In genomic region chr17:32268540-32268960, GRCm38 (mm10) we compare ENCODE assay signal across 11 mouse cellular contexts. TPM values are rescaled to one million over a fixed set of nuclear protein-coding genes. Genes with fewer than 3 reads are reported as not detected.
DNase-seq lines count a peak whose midpoint lies in the region; ATAC-seq and TF ChIP-seq lines count a peak whose summit lies in the region.
"Had no signal": no experiment of that assay in that cellular context is flagged by ENCODE, and none has a peak within 500 bp of the region (broad histone marks: within the 10 kb centered on the region; RNA-seq: fewer than 3 reads in every experiment).

No protein-coding gene starts in this region.

- no peak overlapping the region for H3K27ac ChIP-seq in kidney, adult 2 months (ENCODE audit: insufficient read depth, low read depth, low read length)
- H3K27ac ChIP-seq in kidney, embryonic 14.5 days (ENCODE audit: low read depth, low read length), result no peak overlapping the region
- H3K27ac ChIP-seq: kidney, embryonic 15.5 days; neural tube, embryonic 12.5 days had no signal

- no peak for ATAC-seq in kidney, embryonic 14.5 days (ENCODE audit: low FRiP score, low TSS enrichment)
- ATAC-seq in erythroblast, adult 5-6 weeks (replicated peaks; ENCODE audit: low FRiP score, poor library complexity, severe bottlenecking), result no peak

- H3K4me2 ChIP-seq in kidney, embryonic 14.5 days (replicated peaks; ENCODE audit: low read depth, low read length), result no peak overlapping the region
- H3K4me2 ChIP-seq: kidney, embryonic 15.5 days; neural tube, embryonic 12.5 days had no signal

- no peak overlapping the region for H3K9ac ChIP-seq in kidney, embryonic 14.5 days (ENCODE audit: low read depth, low read length)
- H3K9ac ChIP-seq: kidney, embryonic 15.5 days; neural tube, embryonic 12.5 days had no signal

- no peaks in the 10 kb centered on the region for H3K9me3 ChIP-seq in kidney, embryonic 14.5 days (ENCODE audit: control insufficient read depth, low read length)
- H3K9me3 ChIP-seq: kidney, embryonic 15.5 days; neural tube, embryonic 12.5 days had no signal

- DNase-seq in kidney, adult 2 months, result peak; percentile 28
- DNase-seq in adipocyte (ENCODE audit: low spot score), result peak; percentile 90
- peak; percentile 65 to 67 for DNase-seq in adrenal gland, postnatal 36 days
- peak; percentile 71 for DNase-seq in fibroblast of lung, adult 2 months (ENCODE audit: low read depth)
- DNase-seq in MN1 (ENCODE audit: low spot score), result no peak
- DNase-seq: lung, postnatal 14 days had no signal

- H3K4me3 ChIP-seq in kidney, adult 2 months (ENCODE audit: insufficient read depth, low read depth, low read length), result no peak overlapping the region
- no peak overlapping the region for H3K4me3 ChIP-seq in kidney, embryonic 14.5 days (ENCODE audit: low read length)
- H3K4me3 ChIP-seq: erythroblast, embryonic 14.5 days; kidney, embryonic 15.5 days; neural tube, embryonic 12.5 days had no signal

- H3K36me3 ChIP-seq in kidney, adult 2 months (ENCODE audit: control insufficient read depth, insufficient read depth, low read length), result no peaks in the 10 kb centered on the region
- no peaks in the 10 kb centered on the region for H3K36me3 ChIP-seq in kidney, embryonic 14.5 days (ENCODE audit: control insufficient read depth, insufficient read depth, low read length)
- H3K36me3 ChIP-seq: neural tube, embryonic 12.5 days had no signal

- no peak for TF ChIP-seq CTCF in kidney, adult 2 months (conservative IDR thresholded peaks at IDR 0.05; ENCODE audit: insufficient read depth, insufficient read length, low read depth, low read length)

- 57% methylated on average over 3 of the region's 3 CpGs for WGBS in kidney, adult 2 months
- 91% methylated on average over 3 of the region's 3 CpGs for WGBS in kidney, embryonic 14.5 days

- no peak for TF ChIP-seq POLR2A in kidney, adult 2 months (IDR thresholded peaks at IDR 0.05; ENCODE audit: low read depth, low read length)

- H3K4me1 ChIP-seq in kidney, adult 2 months (ENCODE audit: control insufficient read depth, insufficient read depth, low read length), result peaks cover 26% of the 10 kb centered on the region
- H3K4me1 ChIP-seq in kidney, embryonic 14.5 days (ENCODE audit: control insufficient read depth, insufficient read depth, low read length), result peaks cover 5% of the 10 kb centered on the region; the same call in 1 of the 2 replicates
- H3K4me1 ChIP-seq: neural tube, embryonic 12.5 days had no signal

- H3K27me3 ChIP-seq in kidney, adult 2 months (replicated peaks; ENCODE audit: control insufficient read depth, insufficient read depth, low read length), result no peaks in the 10 kb centered on the region
- no peaks in the 10 kb centered on the region for H3K27me3 ChIP-seq in kidney, embryonic 14.5 days (ENCODE audit: control insufficient read depth, insufficient read depth, low read length)
- H3K27me3 ChIP-seq: kidney, embryonic 15.5 days; neural tube, embryonic 12.5 days had no signal

RNA-seq across cellular contexts. Expression of gene Brd4, which starts 16.0 kb away (rescaled TPM):
- 27.0 and 33.7 TPM in 2 replicates for polyA plus RNA-seq in kidney, adult 2 months (2012; rRNA removed)
- 94.5 and 132 TPM in 2 replicates for polyA plus RNA-seq in kidney, embryonic 14.5 days (2014; fragmentation: Nextera tagmentation; extraction: Ambion mirVana)
- total RNA-seq in adrenal gland, postnatal 36 days (2021), result 100 to 1,000 TPM in 1 of 2 experiments, 10 to 100 TPM in 1; 90.3 to 112 TPM
- 110 and 125 TPM in 2 replicates for total RNA-seq in erythroblast, adult 5-6 weeks (2015; ENCODE audit: low replicate concordance)
- total RNA-seq in erythroblast, adult 5-6 weeks (2017; ENCODE audit: low replicate concordance), result 106 TPM in 2 replicates

RNA-seq across cellular contexts. Expression of gene Akap8, which starts 52.5 kb away (rescaled TPM):
- polyA plus RNA-seq in kidney, adult 2 months (2012; rRNA removed), result 36.9 and 48.0 TPM in 2 replicates
- 60.6 and 62.7 TPM in 2 replicates for polyA plus RNA-seq in kidney, embryonic 14.5 days (2014; fragmentation: Nextera tagmentation; extraction: Ambion mirVana)
- total RNA-seq in adrenal gland, postnatal 36 days (2021), result 10 to 100 TPM; 55.1 to 77.5 TPM
- total RNA-seq in erythroblast, adult 5-6 weeks (2015; ENCODE audit: low replicate concordance), result 13.1 and 25.3 TPM in 2 replicates
- total RNA-seq in erythroblast, adult 5-6 weeks (2017; ENCODE audit: low replicate concordance), result 31.6 and 51.6 TPM in 2 replicates
